Mouse (Mus musculus) myocyte (in vitro differentiated cells): ENCODE data around the gene Tmem255b. TPM values are rescaled to one million over a fixed set of nuclear protein-coding genes. Genes with fewer than 3 reads are reported as not detected.

Experiments
- H3K27me3 ChIP-seq: one replicate; pipeline ENCODE4 v1.6.1; 2011; ENCODE audit not compliant: control insufficient read depth, insufficient read depth, insufficient read length
- H3K36me3 ChIP-seq: one replicate; pipeline ENCODE4 v1.6.1; 2011; ENCODE audit not compliant: control insufficient read depth, insufficient read depth
- H3K4me2 ChIP-seq: one replicate; pipeline ENCODE4 v1.6.1; 2011; ENCODE audit warnings: low read depth, control low read depth
- H3K4me3 ChIP-seq: one replicate; pipeline ENCODE4 v1.5.1; 2011; ENCODE audit warnings: mild to moderate bottlenecking, control low read depth, moderate library complexity
- H3K79me2 ChIP-seq: one replicate; pipeline ENCODE4 v1.6.1; 2011; ENCODE audit not compliant: control insufficient read depth, insufficient read depth
- H3ac ChIP-seq: one replicate; pipeline ENCODE4 v1.6.1; 2011; ENCODE audit not compliant: control insufficient read depth, insufficient read length
- CEBPB ChIP-seq: IDR thresholded peaks from 2 replicates; pipeline ENCODE4 v1.6.1; 2011; ENCODE audit warnings: mild to moderate bottlenecking, moderate library complexity; ENCODE audit not compliant: poor library complexity, insufficient read depth, severe bottlenecking
- E2F4 ChIP-seq: IDR thresholded peaks from one replicate; pipeline ENCODE4 v1.6.1; 2011; ENCODE audit warnings: mild to moderate bottlenecking, control low read depth, moderate library complexity; ENCODE audit not compliant: insufficient read depth
- MAX ChIP-seq: IDR thresholded peaks from one replicate; pipeline ENCODE4 v1.6.1; 2011; ENCODE audit warnings: low read depth, mild to moderate bottlenecking, control low read depth
- MYOD1 ChIP-seq, 3 experiments: IDR thresholded peaks; one replicate each; pipeline ENCODE4 v1.6.1; 2011; ENCODE audit warnings: control low read depth in 2 of 3, low read depth in 2 of 3, mild to moderate bottlenecking in 2 of 3, moderate library complexity in 1 of 3; ENCODE audit not compliant: insufficient read length in 2 of 3, control insufficient read depth in 1 of 3
- MYOG ChIP-seq, 3 experiments: IDR thresholded peaks; one replicate each; pipeline ENCODE4 v1.6.1; 2011; ENCODE audit warnings: control low read depth in 2 of 3, low read depth in 2 of 3, mild to moderate bottlenecking in 2 of 3; ENCODE audit not compliant: insufficient read length in 2 of 3, control insufficient read depth in 1 of 3, insufficient read depth in 1 of 3
- POLR2A ChIP-seq: IDR thresholded peaks from one replicate; pipeline ENCODE4 v1.6.1; 2011; ENCODE audit warnings: low read depth, mild to moderate bottlenecking, control low read depth, moderate library complexity; ENCODE audit not compliant: insufficient read length
- POLR2AphosphoS2 ChIP-seq: IDR thresholded peaks from one replicate; pipeline ENCODE4 v1.6.1; 2011; ENCODE audit warnings: low read depth, control low read depth; ENCODE audit not compliant: insufficient read length
- REST ChIP-seq: IDR thresholded peaks from one replicate; pipeline ENCODE4 v1.6.1; 2011; ENCODE audit warnings: mild to moderate bottlenecking, control low read depth, moderate library complexity; ENCODE audit not compliant: insufficient read depth, insufficient read length
- SRF ChIP-seq: IDR thresholded peaks from one replicate; pipeline ENCODE4 v1.6.1; 2011; ENCODE audit warnings: low read depth; ENCODE audit not compliant: control insufficient read depth, insufficient read length
- TCF12 ChIP-seq: IDR thresholded peaks from one replicate; pipeline ENCODE4 v1.6.1; 2011; ENCODE audit warnings: mild to moderate bottlenecking, control low read depth; ENCODE audit not compliant: poor library complexity, insufficient read depth, severe bottlenecking
- TCF3 ChIP-seq: IDR thresholded peaks from one replicate; pipeline ENCODE4 v1.6.1; 2011; ENCODE audit warnings: low read depth, control low read depth; ENCODE audit not compliant: insufficient read length
- USF1 ChIP-seq: IDR thresholded peaks from one replicate; pipeline ENCODE4 v1.6.1; 2011; ENCODE audit warnings: low read depth, mild to moderate bottlenecking, control low read depth, moderate library complexity
- polyA plus RNA-seq: library from polyadenylated mRNA; unstranded; fragments of >200 nt; fragmentation: generic; extraction: Trizol; gene quantifications from one replicate; pipeline ENCODE4 v1.2.1, GENCODE M21; 2012; ENCODE audit warnings: missing spikeins

Tmem255b gene
- polyA plus RNA-seq, 1 experiment: not detected

DNA sequence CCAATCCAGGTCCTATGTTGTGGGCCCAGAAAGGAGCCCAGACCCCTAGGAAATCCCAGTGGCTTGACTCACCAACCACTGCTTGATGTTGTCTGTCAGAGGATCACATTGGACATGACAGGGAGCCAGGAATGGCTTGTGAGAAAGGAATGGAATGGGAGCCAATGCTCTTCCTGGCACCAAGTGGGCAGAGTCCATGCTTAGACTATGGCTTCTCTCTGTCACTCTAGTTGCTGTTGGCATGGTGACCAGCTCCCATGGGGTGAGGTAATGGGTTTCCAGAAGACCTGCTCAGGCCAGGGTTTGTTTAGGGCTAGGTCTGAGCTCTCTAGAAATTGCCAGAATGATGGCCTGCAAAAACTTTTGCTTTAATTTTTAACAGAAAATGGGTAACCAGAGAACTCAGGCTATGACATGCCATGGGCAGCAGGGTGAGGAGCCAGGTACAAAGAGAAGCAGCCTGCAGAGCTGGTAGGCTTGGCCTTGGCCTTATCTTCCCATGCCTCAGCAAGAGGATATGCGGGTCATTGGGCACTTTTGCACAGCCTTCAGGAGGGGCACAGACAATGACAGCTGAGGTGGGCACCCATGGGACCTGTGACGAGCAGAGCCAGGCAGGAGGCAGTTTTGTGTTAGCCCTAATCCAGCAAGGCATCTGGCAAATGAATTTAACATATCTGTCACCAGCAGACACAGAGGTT lies 47.3 kb downstream of the Tmem255b start:
- no peaks in the 10 kb centered on the region for H3K36me3 ChIP-seq

DNA sequence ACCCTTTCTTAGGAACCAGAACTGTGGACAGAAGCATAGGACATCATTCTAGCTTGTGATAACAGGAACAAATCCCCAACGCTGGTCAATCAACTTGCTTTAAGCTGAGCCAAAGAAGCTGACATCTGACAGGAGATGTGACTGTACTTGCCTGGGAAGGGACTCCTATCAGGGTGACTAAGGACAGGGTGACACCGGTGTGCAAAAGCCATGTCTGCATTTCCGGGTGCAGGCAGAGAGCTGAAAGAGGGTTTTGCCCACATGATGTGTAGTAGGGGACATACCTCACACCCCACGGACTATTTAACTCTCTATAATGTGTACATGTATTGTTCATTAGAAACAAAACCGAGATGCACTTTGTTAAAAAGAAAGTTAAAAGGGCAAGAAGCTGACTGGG lies 48.2 kb downstream of the Tmem255b start:
- Histone ChIP-seq H3K36me3 (no peaks in the 10 kb centered on the region), H3ac (no peak overlapping the region)

More for the DNA sequence above, 47.3 kb downstream of the Tmem255b start:
- peaks cover 25% of the 10 kb centered on the region for H3K27me3 ChIP-seq
- TF ChIP-seq TCF12: no peak
- no peak for TF ChIP-seq POLR2A
- TF ChIP-seq MYOG (IDR thresholded peaks at IDR 0.05; ENCODE audit: control insufficient read depth in 1 of 3, insufficient read depth in 1 of 3, insufficient read length in 2 of 3, low read depth in 2 of 3): no peak
- TF ChIP-seq MYOD1 (IDR thresholded peaks at IDR 0.05; ENCODE audit: control insufficient read depth in 1 of 3, insufficient read length in 2 of 3, low read depth in 2 of 3): no peak
- H3ac ChIP-seq: no peak overlapping the region
- no peak overlapping the region for H3K4me2 ChIP-seq
- H3K4me3 ChIP-seq: no peak overlapping the region
- no peaks in the 10 kb centered on the region for H3K79me2 ChIP-seq

DNA sequence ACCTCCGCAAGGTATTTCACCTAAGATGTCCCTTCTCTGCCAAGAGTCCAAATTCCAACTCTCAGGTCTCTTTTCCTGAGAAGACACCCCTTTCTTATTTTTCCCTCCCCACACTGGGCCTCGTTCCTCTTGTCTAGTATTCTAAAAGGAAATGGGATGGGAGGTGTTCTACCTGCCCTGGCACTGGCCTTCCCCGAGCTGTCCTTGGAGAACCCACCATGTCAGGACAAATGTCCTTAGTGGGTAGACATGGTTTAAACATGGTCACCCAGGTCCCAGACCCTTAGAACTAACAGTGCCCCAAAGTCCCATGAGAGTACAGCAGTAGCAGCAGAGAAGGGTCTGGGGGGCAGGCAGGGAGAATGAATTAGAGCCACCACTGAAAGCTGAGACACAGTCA lies 54.4 kb downstream of the Tmem255b start:
- H3K27me3 ChIP-seq: peaks cover 7% of the 10 kb centered on the region
- no peak for TF ChIP-seq USF1
- no peak for TF ChIP-seq CEBPB
- TF ChIP-seq TCF3: no peak
- no peak for TF ChIP-seq SRF
- TF ChIP-seq E2F4: no peak
- no peak for TF ChIP-seq POLR2A
- no peak for TF ChIP-seq MYOG (IDR thresholded peaks at IDR 0.05; ENCODE audit: control insufficient read depth in 1 of 3, insufficient read depth in 1 of 3, insufficient read length in 2 of 3, low read depth in 2 of 3)
- no peak for TF ChIP-seq TCF12
- no peak for TF ChIP-seq POLR2AphosphoS2
- TF ChIP-seq MAX: no peak
- TF ChIP-seq REST: no peak
- no peak overlapping the region for H3ac ChIP-seq
- H3K36me3 ChIP-seq: no peaks in the 10 kb centered on the region
- H3K4me3 ChIP-seq: no peak overlapping the region
- H3K4me2 ChIP-seq: no peak overlapping the region
- H3K79me2 ChIP-seq: no peaks in the 10 kb centered on the region

More for the DNA sequence above, 48.2 kb downstream of the Tmem255b start:
- no peak overlapping the region for H3K4me2 ChIP-seq
- H3K4me3 ChIP-seq: no peak overlapping the region
- H3K79me2 ChIP-seq: no peaks in the 10 kb centered on the region
- no peak for TF ChIP-seq POLR2A
- TF ChIP-seq USF1: no peak
- TF ChIP-seq SRF: no peak
- no peak for TF ChIP-seq REST
- TF ChIP-seq MYOD1 (IDR thresholded peaks at IDR 0.05; ENCODE audit: control insufficient read depth in 1 of 3, insufficient read length in 2 of 3, low read depth in 2 of 3): no peak
- TF ChIP-seq TCF12: no peak
- no peak for TF ChIP-seq E2F4
- TF ChIP-seq MYOG (IDR thresholded peaks at IDR 0.05; ENCODE audit: control insufficient read depth in 1 of 3, insufficient read depth in 1 of 3, insufficient read length in 2 of 3, low read depth in 2 of 3): no peak
- no peak for TF ChIP-seq TCF3
- no peak for TF ChIP-seq POLR2AphosphoS2
- TF ChIP-seq MAX: no peak
- no peak for TF ChIP-seq CEBPB
- H3K27me3 ChIP-seq: peaks cover 22% of the 10 kb centered on the region

DNA sequence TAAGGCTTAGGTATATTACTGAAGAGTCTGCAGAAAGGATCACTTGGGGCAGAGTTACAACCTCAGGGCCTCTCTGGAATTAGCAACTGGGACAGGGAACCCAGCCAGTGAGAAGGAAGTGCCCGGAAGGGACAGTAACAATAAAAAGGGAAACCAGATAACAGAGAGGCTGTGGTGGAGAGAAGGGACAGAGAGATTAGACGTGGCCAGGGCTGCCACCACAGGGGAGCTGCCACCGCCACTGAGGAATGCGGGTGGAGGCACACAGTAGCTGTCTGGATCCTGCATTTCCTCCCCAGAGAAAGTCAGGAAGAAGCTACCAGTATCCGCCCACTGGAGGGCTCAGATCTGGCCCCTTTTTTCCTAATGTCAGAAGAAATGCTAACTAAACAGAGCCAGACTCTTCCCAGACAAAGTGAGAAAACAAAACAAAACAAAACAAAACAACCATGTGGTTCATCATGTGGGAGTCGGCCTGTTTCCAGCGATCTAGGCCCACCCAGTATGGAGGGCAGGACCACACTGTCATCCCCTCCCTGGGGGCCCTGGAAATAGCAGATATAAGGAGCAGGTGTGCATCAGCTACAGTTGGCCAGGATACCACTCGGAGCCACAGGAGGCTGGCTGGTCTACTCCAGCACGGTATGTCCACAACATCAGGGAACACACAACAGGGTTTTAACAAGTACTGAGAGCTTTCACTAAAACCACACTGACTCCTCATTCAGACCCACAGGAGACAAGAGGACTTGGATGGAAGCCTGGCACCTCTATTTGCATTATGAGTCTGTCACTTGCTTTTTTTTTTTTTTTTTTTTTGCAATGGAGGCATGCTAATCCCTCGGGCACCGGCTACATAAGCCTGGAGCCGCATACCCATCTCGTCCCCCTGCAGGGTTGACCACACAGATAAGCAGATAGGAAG lies 55.3 kb downstream of the Tmem255b start:
- TF ChIP-seq POLR2A (no peak), E2F4 (no peak), CEBPB (no peak), USF1 (no peak), POLR2AphosphoS2 (no peak), REST (no peak), SRF (no peak), MAX (no peak), TCF3 (no peak)
- Histone ChIP-seq H3K27me3 (peaks cover 7% of the 10 kb centered on the region), H3K79me2 (no peaks in the 10 kb centered on the region), H3K36me3 (no peaks in the 10 kb centered on the region), H3ac (no peak overlapping the region), H3K4me2 (no peak overlapping the region), H3K4me3 (no peak overlapping the region)
